Mouse (Mus musculus) neural tube, embryonic 14.5 days (tissue): ENCODE data around the gene Sstr5. TPM values are rescaled to one million over a fixed set of nuclear protein-coding genes. Genes with fewer than 3 reads are reported as not detected.
A peak's percentile ranks its signal among the peaks of the same experiment; 100 is the strongest.

Experiments
- ATAC-seq: fragments of 200-750 bp; cut with Nextera tagmentation; 2 replicates; pipeline ENCODE4 v1.8.0; 2017; ENCODE audit warnings: low read depth, mild to moderate bottlenecking, moderate TSS enrichment, moderate library complexity
- H3K27ac ChIP-seq: fragments of 300-500 bp; sonication (generic); 2 replicates; pipeline ENCODE4 v1.5.1; 2014; ENCODE audit warnings: low read depth, mild to moderate bottlenecking, control low read depth, low read length, moderate library complexity, mixed read lengths
- H3K27me3 ChIP-seq: fragments of 300-500 bp; sonication (generic); 2 replicates; pipeline ENCODE4 v1.6.1; 2014; ENCODE audit warnings: low read length; ENCODE audit not compliant: control insufficient read depth, insufficient read depth
- H3K36me3 ChIP-seq: fragments of 300-500 bp; sonication (generic); 2 replicates; pipeline ENCODE4 v1.6.1; 2014; ENCODE audit warnings: low read length, mixed read lengths; ENCODE audit not compliant: control insufficient read depth, insufficient read depth
- H3K4me1 ChIP-seq: fragments of 300-500 bp; sonication (generic); 2 replicates; pipeline ENCODE4 v1.6.1; 2014; ENCODE audit warnings: low read length; ENCODE audit not compliant: control insufficient read depth, insufficient read depth
- H3K4me2 ChIP-seq: fragments of 300-500 bp; sonication (generic); 2 replicates; pipeline ENCODE4 v1.6.1; 2014; ENCODE audit warnings: mild to moderate bottlenecking, low read depth, low read length, control low read depth
- H3K4me3 ChIP-seq: fragments of 300-500 bp; sonication (generic); 2 replicates; pipeline ENCODE4 v1.5.1; 2014; ENCODE audit warnings: low read depth, low read length, control low read depth, mixed read lengths
- H3K9ac ChIP-seq: fragments of 300-500 bp; sonication (generic); replicated peaks from 2 replicates; pipeline ENCODE4 v1.6.1; 2014; ENCODE audit warnings: low read depth, mild to moderate bottlenecking, control low read depth, low read length, mixed read lengths
- H3K9me3 ChIP-seq: fragments of 300-500 bp; sonication (generic); 2 replicates; pipeline ENCODE4 v1.6.1; 2016; ENCODE audit warnings: low read length; ENCODE audit not compliant: control insufficient read depth
- WGBS: fragments of 180-500 bp; shearing (Covaris S2); extraction: QIAGEN DNeasy Blood & Tissue Kit; methylation state at CpG from one replicate; pipeline ENCODE4 v1.1.7; 2014; 5-methylcytosine and 5-hydroxymethylcytosine counted together
- polyA plus RNA-seq: library from polyadenylated mRNA; unstranded; fragments of >200 nt; fragmentation: Nextera tagmentation; extraction: Ambion mirVana; gene quantifications from 2 replicates; pipeline ENCODE4 v1.2.1, GENCODE M21; 2014

Sstr5 gene
- polyA plus RNA-seq = 0.31 and 0.55 TPM in 2 replicates

DNA sequence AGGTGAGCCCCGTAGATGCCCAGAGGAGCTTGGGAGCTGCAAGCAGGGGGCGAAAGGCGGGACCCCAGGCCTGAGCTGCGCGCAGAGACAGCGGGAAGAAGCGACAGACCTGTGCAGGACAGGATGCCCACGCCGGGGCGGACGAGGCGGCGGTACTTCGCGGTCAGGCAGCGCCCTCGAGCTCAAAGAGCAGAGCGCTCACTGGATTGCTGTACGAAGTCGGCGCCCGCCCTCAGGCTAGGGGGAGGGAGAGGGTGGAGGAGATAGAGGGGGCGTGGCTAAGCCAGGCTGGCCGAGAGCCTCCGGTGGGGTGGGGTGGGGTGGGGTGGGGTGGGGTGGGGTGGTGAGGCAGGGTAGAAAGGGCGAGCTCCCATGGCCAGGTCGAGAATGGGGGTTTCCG lies at the start of gene Sstr5:
Gene Sstr5, minus strand, starts transcription at position 276 of the 400 bp plus-strand sequence.
- Histone ChIP-seq H3K9ac (peak within 1 kb of the TSS; percentile 46), H3K4me3 (peak within 1 kb of the TSS; percentile 19; the same call in 1 of the 2 replicates), H3K27me3 (peaks cover 18% of the 10 kb centered on the region), H3K27ac (no peak within 1 kb of the TSS), H3K9me3 (no peaks in the 10 kb centered on the region), H3K4me1 (peaks cover 5% of the 10 kb centered on the region; the same call in 1 of the 2 replicates), H3K36me3 (no peaks in the 10 kb centered on the region), H3K4me2 (peak within 1 kb of the TSS; percentile 47)
- WGBS = under 1% methylated on average over 14 of the region's 28 CpGs
- ATAC-seq = no peak

DNA sequence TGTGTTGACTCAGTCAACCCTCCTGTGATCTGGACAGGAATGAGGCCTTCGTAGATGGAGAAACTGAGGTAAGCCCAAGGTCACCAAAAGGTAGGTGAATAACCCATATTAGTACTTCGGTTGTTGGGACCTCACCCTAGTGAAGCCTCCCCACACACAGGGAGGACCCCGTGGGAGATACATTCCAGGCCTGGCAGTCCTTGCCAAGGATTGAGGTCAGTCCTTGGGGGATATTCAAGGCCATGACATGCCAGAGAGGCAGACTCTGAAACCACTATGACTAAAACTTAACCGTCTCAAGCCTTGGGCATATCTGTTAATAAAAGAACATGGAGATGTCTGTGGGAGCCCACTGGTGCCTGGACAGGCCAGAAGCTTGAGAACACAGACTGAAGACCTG lies 44.7 kb upstream of the Sstr5 start:
- ATAC-seq = no peak
- 91% methylated on average over 4 of the region's 4 CpGs for WGBS

DNA sequence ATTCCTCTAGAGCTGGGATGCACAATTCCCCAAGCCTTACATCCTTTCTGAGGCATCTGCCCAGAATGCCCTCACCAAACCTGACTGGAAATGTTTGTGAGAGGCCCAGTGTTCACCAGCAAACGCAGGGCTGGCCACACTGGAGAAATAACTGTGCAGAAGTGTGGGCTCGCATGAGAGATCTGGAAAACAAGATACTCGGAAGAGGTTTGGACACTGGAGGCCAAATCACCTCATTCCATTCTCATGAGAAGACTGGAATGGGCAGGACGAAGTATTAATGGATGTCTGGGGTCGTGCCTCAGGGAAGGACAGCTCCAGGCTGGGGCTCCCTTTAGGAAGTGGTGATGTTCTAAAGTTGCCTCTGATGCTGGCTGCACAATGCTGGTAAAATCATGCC lies 43.6 kb upstream of the Sstr5 start:
- no peak overlapping the region for H3K9ac ChIP-seq
- H3K27ac ChIP-seq = no peak overlapping the region
- H3K9me3 ChIP-seq = no peaks in the 10 kb centered on the region
- H3K27me3 ChIP-seq = no peaks in the 10 kb centered on the region
- no peak for ATAC-seq
- H3K4me2 ChIP-seq = no peak overlapping the region
- H3K36me3 ChIP-seq = no peaks in the 10 kb centered on the region
- H3K4me1 ChIP-seq = 0 out of 2 replicates have a peak, but pooled peaks cover 3% of the 10 kb centered on the region
- WGBS = 85% methylated on average over 5 of the region's 5 CpGs
- H3K4me3 ChIP-seq = no peak overlapping the region

More for the DNA sequence above, 44.7 kb upstream of the Sstr5 start:
- no peaks in the 10 kb centered on the region for H3K9me3 ChIP-seq
- no peak overlapping the region for H3K9ac ChIP-seq
- no peak overlapping the region for H3K4me3 ChIP-seq
- H3K4me1 ChIP-seq = 0 out of 2 replicates have a peak, but pooled peaks cover under 1% of the 10 kb centered on the region
- no peak overlapping the region for H3K4me2 ChIP-seq
- H3K36me3 ChIP-seq = no peaks in the 10 kb centered on the region
- no peaks in the 10 kb centered on the region for H3K27me3 ChIP-seq
- H3K27ac ChIP-seq = no peak overlapping the region

DNA sequence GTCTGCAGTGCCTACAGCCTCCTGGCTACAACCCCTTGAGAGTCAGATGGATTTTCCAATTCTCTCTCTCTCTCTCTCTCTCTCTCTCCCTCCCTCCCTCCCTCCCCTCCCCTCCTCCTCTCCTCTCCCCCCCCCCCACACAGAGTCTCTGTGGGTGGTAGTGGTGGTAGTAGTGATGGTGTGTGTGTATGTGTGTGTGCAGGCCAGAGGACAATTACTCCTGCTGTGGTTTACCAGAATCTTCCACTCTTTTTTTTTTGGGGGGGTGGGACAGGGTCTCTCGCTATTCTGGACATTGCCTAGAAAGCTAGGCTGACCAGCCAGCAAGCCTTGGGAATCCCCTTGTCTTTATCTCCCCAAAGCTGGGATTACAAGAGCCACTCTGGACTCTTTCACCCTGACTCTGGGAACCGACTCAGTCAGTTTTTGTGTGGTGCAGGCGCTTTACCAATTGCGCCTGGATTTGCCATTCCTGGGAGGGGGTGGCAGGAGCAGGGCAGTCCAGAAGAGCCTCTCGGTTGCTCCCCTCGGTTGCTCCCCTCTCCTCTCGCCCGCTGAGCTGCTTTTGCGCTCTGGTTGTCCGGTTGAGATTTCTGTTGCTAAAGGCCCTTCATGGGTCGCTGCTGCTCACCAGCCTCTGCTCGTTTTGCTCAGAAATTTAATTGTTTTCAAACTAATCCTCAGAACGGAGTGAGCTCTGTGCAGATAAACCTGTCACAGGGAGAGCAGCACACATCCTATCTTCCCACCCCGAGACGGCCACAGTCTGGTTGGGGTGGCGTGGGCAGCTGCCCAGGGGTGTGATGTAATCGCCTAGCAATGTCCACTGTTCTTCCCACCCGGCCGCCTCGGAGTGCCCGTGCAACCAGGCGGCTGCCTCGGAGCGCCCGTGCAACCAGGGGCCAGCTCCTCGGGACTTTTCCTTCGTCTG lies 42.1 kb upstream of the Sstr5 start:
- H3K9me3 ChIP-seq = no peaks in the 10 kb centered on the region
- peak overlapping the region; percentile 48; the same call in 1 of the 2 replicates for H3K27ac ChIP-seq
- no peak for ATAC-seq
- peak overlapping the region; percentile 14; the same call in 1 of the 2 replicates for H3K4me2 ChIP-seq
- no peaks in the 10 kb centered on the region for H3K27me3 ChIP-seq
- 0 out of 2 replicates have a peak, but pooled peaks cover 3% of the 10 kb centered on the region for H3K4me1 ChIP-seq
- H3K4me3 ChIP-seq = no peak overlapping the region
- WGBS = 42% methylated on average over 27 of the region's 27 CpGs
- no peaks in the 10 kb centered on the region for H3K36me3 ChIP-seq
- no peak overlapping the region for H3K9ac ChIP-seq

DNA sequence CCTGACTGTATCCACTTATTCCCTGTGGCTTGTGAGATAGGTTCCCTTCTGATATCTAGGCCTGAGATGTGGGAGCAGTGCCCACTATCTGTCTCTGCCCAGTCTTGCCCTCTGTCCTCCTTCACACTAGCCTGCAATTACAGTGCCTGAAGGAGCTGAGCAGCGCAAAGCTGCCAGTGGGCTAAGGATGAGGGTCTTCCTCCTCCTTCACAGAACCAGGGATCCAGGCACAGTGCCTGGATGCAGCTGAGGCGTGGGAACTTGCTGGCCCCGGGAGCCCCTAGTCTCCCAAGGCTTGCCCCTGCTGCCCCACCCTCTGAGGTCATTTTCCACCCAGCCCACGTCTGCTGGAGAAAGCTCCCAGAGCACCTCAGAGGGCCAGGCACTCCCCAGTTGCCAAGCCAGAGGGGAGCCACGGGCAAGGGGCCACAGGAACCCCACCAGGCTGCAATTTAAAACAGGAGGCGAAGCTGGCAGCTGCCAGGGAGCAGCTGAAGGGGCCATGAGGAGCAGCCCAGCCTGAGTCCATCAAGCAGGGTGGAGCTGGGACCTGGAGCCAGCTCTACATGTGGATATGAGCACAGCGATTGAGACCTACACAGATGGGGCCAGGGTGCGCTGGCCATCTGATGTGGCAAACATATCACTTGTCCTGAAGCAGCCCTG lies 33.4 kb upstream of the Sstr5 start:
- 66% methylated on average over 8 of the region's 8 CpGs for WGBS
- no peak overlapping the region for H3K4me2 ChIP-seq
- no peak for ATAC-seq

DNA sequence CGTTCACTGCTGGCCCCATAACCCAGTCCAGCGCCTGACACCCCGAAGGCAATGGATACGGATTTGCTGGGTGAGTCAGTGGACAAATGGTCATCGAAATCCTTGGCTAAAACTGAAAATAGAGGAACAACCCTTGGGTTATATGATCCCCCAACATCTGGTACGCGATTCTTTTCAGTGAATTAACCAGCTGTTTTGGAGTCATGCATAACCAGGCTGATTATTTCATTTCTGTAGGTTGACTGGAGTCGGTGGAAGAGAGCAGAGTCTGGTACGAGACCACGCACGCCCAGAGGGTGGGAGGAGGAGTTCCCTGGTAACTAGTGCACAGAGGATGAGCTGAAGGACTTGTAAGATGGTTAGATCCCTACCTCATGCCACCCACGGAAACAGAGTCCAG lies 25.0 kb upstream of the Sstr5 start:
- H3K27ac ChIP-seq = no peak overlapping the region
- H3K27me3 ChIP-seq = no peaks in the 10 kb centered on the region
- H3K4me1 ChIP-seq = peaks cover 4% of the 10 kb centered on the region; the same call in 1 of the 2 replicates
- H3K4me3 ChIP-seq = no peak overlapping the region
- no peak overlapping the region for H3K4me2 ChIP-seq
- ATAC-seq = no peak
- WGBS = 86% methylated on average over 12 of the region's 12 CpGs
- no peaks in the 10 kb centered on the region for H3K9me3 ChIP-seq
- no peak overlapping the region for H3K9ac ChIP-seq
- no peaks in the 10 kb centered on the region for H3K36me3 ChIP-seq

More for the DNA sequence above, 33.4 kb upstream of the Sstr5 start:
- no peak overlapping the region for H3K27ac ChIP-seq
- no peaks in the 10 kb centered on the region for H3K4me1 ChIP-seq
- H3K4me3 ChIP-seq = no peak overlapping the region
- H3K36me3 ChIP-seq = no peaks in the 10 kb centered on the region
- H3K27me3 ChIP-seq = no peaks in the 10 kb centered on the region
- H3K9me3 ChIP-seq = no peaks in the 10 kb centered on the region
- H3K9ac ChIP-seq = no peak overlapping the region

- peaks cover 4% of the 10 kb centered on the region; the same call in 1 of the 2 replicates for H3K4me1 ChIP-seq
- no peak for ATAC-seq
- no peak overlapping the region for H3K9ac ChIP-seq
- no peak overlapping the region for H3K4me2 ChIP-seq
- H3K27me3 ChIP-seq = no peaks in the 10 kb centered on the region
- H3K27ac ChIP-seq = no peak overlapping the region
- H3K36me3 ChIP-seq = no peaks in the 10 kb centered on the region
- no peak overlapping the region for H3K4me3 ChIP-seq
- WGBS = 45% methylated on average over 9 of the region's 9 CpGs
- H3K9me3 ChIP-seq = no peaks in the 10 kb centered on the region
Measured at GRCm38 (mm10) chr17:25520492-25520891, 23.4 kb upstream of the Sstr5 start.

DNA sequence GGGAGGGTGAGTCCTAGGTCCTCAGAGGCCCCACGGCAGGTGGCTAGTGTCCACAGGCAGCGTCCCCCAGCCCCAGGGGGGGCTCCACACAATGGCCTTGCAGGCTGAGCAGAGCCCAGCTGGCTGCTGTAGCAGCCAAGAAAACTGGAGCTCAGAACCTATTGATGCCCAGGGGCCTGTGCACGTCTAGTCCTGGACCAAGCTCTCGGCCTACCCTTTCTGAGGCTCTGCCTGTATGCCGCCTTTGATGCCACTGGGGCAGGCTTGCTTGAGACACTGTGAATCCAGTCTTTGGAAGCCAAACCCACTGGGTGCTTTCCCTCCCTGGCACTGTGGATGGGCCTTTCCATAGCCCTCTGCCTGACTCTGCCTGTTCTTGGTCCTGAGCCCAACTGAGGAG lies 22.4 kb upstream of the Sstr5 start:
- Histone ChIP-seq H3K36me3 (no peaks in the 10 kb centered on the region), H3K4me2 (no peak overlapping the region), H3K4me1 (peaks cover 4% of the 10 kb centered on the region; the same call in 1 of the 2 replicates), H3K9ac (no peak overlapping the region), H3K27me3 (no peaks in the 10 kb centered on the region), H3K9me3 (no peaks in the 10 kb centered on the region), H3K4me3 (no peak overlapping the region), H3K27ac (no peak overlapping the region)
- no peak for ATAC-seq
- 64% methylated on average over 5 of the region's 5 CpGs for WGBS
